Mouse (Mus musculus) forebrain, embryonic 14.5 days (tissue): ENCODE data around the gene Dgcr6. TPM values are rescaled to one million over a fixed set of nuclear protein-coding genes. Genes with fewer than 3 reads are reported as not detected.

ENCODE experiments used
- ATAC-seq: fragments of 200-750 bp; cut with Nextera tagmentation; 2 replicates; pipeline ENCODE4 v1.8.0; 2017; ENCODE audit warnings: mild to moderate bottlenecking, moderate library complexity
- DNase-seq: peaks from one replicate; pipeline ENCODE4 v3.0.0-alpha.2; 2015; ENCODE audit warnings: low spot score
- H3K27ac ChIP-seq: fragments of 300-500 bp; sonication (generic); 2 replicates; pipeline ENCODE4 v1.5.1; 2014; ENCODE audit warnings: low read depth, mild to moderate bottlenecking, control low read depth, low read length, moderate library complexity
- H3K27me3 ChIP-seq: fragments of 300-500 bp; sonication (generic); replicated peaks from 2 replicates; pipeline ENCODE4 v1.6.1; 2014; ENCODE audit warnings: low read length, control low read depth, mixed read lengths; ENCODE audit not compliant: control insufficient read depth, insufficient read depth
- H3K36me3 ChIP-seq: fragments of 300-500 bp; sonication (generic); 2 replicates; pipeline ENCODE4 v1.6.1; 2014; ENCODE audit warnings: low read length, control low read depth; ENCODE audit not compliant: control insufficient read depth, insufficient read depth
- H3K4me1 ChIP-seq: fragments of 300-500 bp; sonication (generic); 2 replicates; pipeline ENCODE4 v1.6.1; 2014; ENCODE audit warnings: antibody characterized with exemption, low read length, control low read depth; ENCODE audit not compliant: control insufficient read depth, insufficient read depth
- H3K4me2 ChIP-seq: fragments of 300-500 bp; sonication (generic); 2 replicates; pipeline ENCODE4 v1.6.1; 2014; ENCODE audit warnings: mild to moderate bottlenecking, control low read depth, low read length
- H3K4me3 ChIP-seq: fragments of 300-500 bp; sonication (generic); 2 replicates; pipeline ENCODE4 v1.5.1; 2014; ENCODE audit warnings: low read depth, low read length, control low read depth
- H3K9ac ChIP-seq: fragments of 300-500 bp; sonication (generic); 2 replicates; pipeline ENCODE4 v1.6.1; 2014; ENCODE audit warnings: mild to moderate bottlenecking, low read length, control low read depth, moderate library complexity
- H3K9me3 ChIP-seq: fragments of 300-500 bp; sonication (generic); replicated peaks from 2 replicates; pipeline ENCODE4 v1.6.1; 2016; ENCODE audit warnings: low read length, control low read depth, mixed read lengths; ENCODE audit not compliant: control insufficient read depth
- WGBS: fragments of 180-500 bp; shearing (Covaris S2); extraction: QIAGEN DNeasy Blood & Tissue Kit; methylation state at CpG from one replicate; pipeline ENCODE4 v1.1.7; 2014; 5-methylcytosine and 5-hydroxymethylcytosine counted together
- polyA plus RNA-seq: library from polyadenylated mRNA; unstranded; fragments of >200 nt; fragmentation: Nextera tagmentation; extraction: Ambion mirVana; gene quantifications from 2 replicates; pipeline ENCODE4 v1.2.1, GENCODE M21; 2014

Gene Dgcr6
- polyA plus RNA-seq, 1 experiment from 2014 or later, result 179 TPM

- Histone ChIP-seq H3K36me3 (no peaks in the 10 kb centered on the region), H3K4me3 (no peak overlapping the region), H3K27ac (no peak overlapping the region), H3K27me3 (no peaks in the 10 kb centered on the region), H3K9me3 (no peaks in the 10 kb centered on the region), H3K9ac (no peak overlapping the region), H3K4me2 (no peak overlapping the region), H3K4me1 (no peaks in the 10 kb centered on the region)
- DNase-seq (no peak), ATAC-seq (no peak)
- 85% methylated on average over 10 of the region's 10 CpGs for WGBS
Measured at GRCm38 (mm10) chr16:18059243-18059642, 6.6 kb downstream of the Dgcr6 start.

- H3K9me3 ChIP-seq, result no peaks in the 10 kb centered on the region
- DNase-seq, result no peak
- 86% methylated on average over 11 of the region's 11 CpGs for WGBS
Measured at GRCm38 (mm10) chr16:18061201-18061600, 8.5 kb downstream of the Dgcr6 start.

GRCm38 (mm10) chr16:18066060-18067009 is 13.7 kb downstream of the Dgcr6 start:
- ATAC-seq, result peak; percentile 99

More at GRCm38 (mm10) chr16:18061201-18061600, 8.5 kb downstream of the Dgcr6 start:
- H3K27ac ChIP-seq, result no peak overlapping the region
- ATAC-seq, result no peak
- no peaks in the 10 kb centered on the region for H3K27me3 ChIP-seq
- H3K36me3 ChIP-seq, result no peaks in the 10 kb centered on the region
- H3K4me3 ChIP-seq, result no peak overlapping the region
- H3K9ac ChIP-seq, result no peak overlapping the region
- no peak overlapping the region for H3K4me2 ChIP-seq
- no peaks in the 10 kb centered on the region for H3K4me1 ChIP-seq

GRCm38 (mm10) chr16:18068653-18069376 is 16.2 kb downstream of the Dgcr6 start:
- Histone ChIP-seq H3K9me3 (no peaks in the 10 kb centered on the region), H3K4me2 (no peak overlapping the region), H3K9ac (no peak overlapping the region), H3K27ac (no peak overlapping the region), H3K4me3 (no peak overlapping the region), H3K27me3 (no peaks in the 10 kb centered on the region), H3K4me1 (peaks cover 10% of the 10 kb centered on the region; the same call in 1 of the 2 replicates), H3K36me3 (peaks cover 52% of the 10 kb centered on the region)
- ATAC-seq (no peak), DNase-seq (no peak)
- WGBS, result 87% methylated on average over 8 of the region's 8 CpGs

More at GRCm38 (mm10) chr16:18066060-18067009, 13.7 kb downstream of the Dgcr6 start:
- Histone ChIP-seq H3K4me2 (peak overlapping the region; percentile 76), H3K36me3 (peaks cover 33% of the 10 kb centered on the region), H3K4me3 (peak overlapping the region; percentile 96), H3K27me3 (no peaks in the 10 kb centered on the region), H3K9ac (peak overlapping the region; percentile 98), H3K9me3 (no peaks in the 10 kb centered on the region), H3K4me1 (peaks cover 10% of the 10 kb centered on the region; the same call in 1 of the 2 replicates), H3K27ac (peak overlapping the region; percentile 96)
- DNase-seq, result peak; percentile 97
- WGBS, result 1% methylated on average over 79 of the region's 81 CpGs

GRCm38 (mm10) chr16:18070798-18071197 is 18.1 kb downstream of the Dgcr6 start:
- DNase-seq (no peak), ATAC-seq (no peak)
- Histone ChIP-seq H3K9ac (no peak overlapping the region), H3K36me3 (peaks cover 52% of the 10 kb centered on the region), H3K27me3 (no peaks in the 10 kb centered on the region), H3K4me1 (peaks cover 10% of the 10 kb centered on the region; the same call in 1 of the 2 replicates), H3K27ac (no peak overlapping the region), H3K4me2 (no peak overlapping the region), H3K4me3 (no peak overlapping the region), H3K9me3 (no peaks in the 10 kb centered on the region)
- 92% methylated on average over 5 of the region's 5 CpGs for WGBS

- no peak overlapping the region for H3K27ac ChIP-seq
- H3K4me3 ChIP-seq, result no peak overlapping the region
- WGBS, result 95% methylated on average over 13 of the region's 13 CpGs
- no peaks in the 10 kb centered on the region for H3K27me3 ChIP-seq
- no peak overlapping the region for H3K4me2 ChIP-seq
- DNase-seq, result no peak
- no peaks in the 10 kb centered on the region for H3K9me3 ChIP-seq
- H3K4me1 ChIP-seq, result peaks cover 7% of the 10 kb centered on the region; the same call in 1 of the 2 replicates
- peaks cover 52% of the 10 kb centered on the region for H3K36me3 ChIP-seq
- no peak for ATAC-seq
- no peak overlapping the region for H3K9ac ChIP-seq
Measured at GRCm38 (mm10) chr16:18072089-18072488, 19.4 kb downstream of the Dgcr6 start.

- Histone ChIP-seq H3K4me3 (no peak overlapping the region), H3K4me2 (no peak overlapping the region), H3K4me1 (no peaks in the 10 kb centered on the region), H3K27ac (no peak overlapping the region), H3K9me3 (no peaks in the 10 kb centered on the region), H3K27me3 (no peaks in the 10 kb centered on the region), H3K9ac (no peak overlapping the region), H3K36me3 (peaks cover 47% of the 10 kb centered on the region)
- ATAC-seq (no peak), DNase-seq (no peak)
- WGBS, result 89% methylated on average over 9 of the region's 9 CpGs
Measured at GRCm38 (mm10) chr16:18073259-18073962, 20.8 kb downstream of the Dgcr6 start.

- peaks cover 36% of the 10 kb centered on the region for H3K36me3 ChIP-seq
- DNase-seq (no peak), ATAC-seq (no peak)
- H3K9ac ChIP-seq, result no peak overlapping the region
- H3K4me2 ChIP-seq, result no peak overlapping the region
- H3K27ac ChIP-seq, result no peak overlapping the region
- WGBS, result 92% methylated on average over 5 of the region's 5 CpGs
- no peaks in the 10 kb centered on the region for H3K4me1 ChIP-seq
- H3K27me3 ChIP-seq, result no peaks in the 10 kb centered on the region
- no peaks in the 10 kb centered on the region for H3K9me3 ChIP-seq
- no peak overlapping the region for H3K4me3 ChIP-seq
Measured at GRCm38 (mm10) chr16:18074611-18075010, 22.0 kb downstream of the Dgcr6 start.
